Mouse (Mus musculus) limb, embryonic 13.5 days (tissue): ENCODE measurements around the gene Col4a1. TPM values are rescaled to one million over a fixed set of nuclear protein-coding genes. Genes with fewer than 3 reads are reported as not detected.

Experiments used
- ATAC-seq: fragments of 200-750 bp; cut with Nextera tagmentation; 2 replicates; pipeline ENCODE4 v1.8.0; 2017; ENCODE audit warnings: low read depth, moderate number of reproducible peaks, moderate TSS enrichment; ENCODE audit not compliant: low FRiP score
- H3K27ac ChIP-seq: fragments of 300-500 bp; sonication (generic); 2 replicates; pipeline ENCODE4 v1.5.1; 2015; ENCODE audit warnings: inconsistent platforms, mild to moderate bottlenecking, moderate library complexity
- H3K27me3 ChIP-seq: fragments of 300-500 bp; sonication (generic); 2 replicates; pipeline ENCODE4 v1.6.1; 2015; ENCODE audit warnings: mild to moderate bottlenecking, inconsistent platforms
- H3K36me3 ChIP-seq: fragments of 300-500 bp; sonication (generic); 2 replicates; pipeline ENCODE4 v1.6.1; 2015; ENCODE audit warnings: inconsistent platforms, mild to moderate bottlenecking, moderate library complexity
- H3K4me1 ChIP-seq: fragments of 300-500 bp; sonication (generic); 2 replicates; pipeline ENCODE4 v1.6.1; 2015; ENCODE audit warnings: inconsistent platforms
- H3K4me2 ChIP-seq: fragments of 300-500 bp; sonication (generic); replicated peaks from 2 replicates; pipeline ENCODE4 v1.6.1; 2015; ENCODE audit warnings: inconsistent platforms, mild to moderate bottlenecking, moderate library complexity
- H3K4me3 ChIP-seq: fragments of 300-500 bp; sonication (generic); 2 replicates; pipeline ENCODE4 v1.5.1; 2015; ENCODE audit warnings: moderate library complexity, mild to moderate bottlenecking, inconsistent platforms
- H3K9ac ChIP-seq: fragments of 300-500 bp; sonication (generic); 2 replicates; pipeline ENCODE4 v1.6.1; 2015; ENCODE audit warnings: mild to moderate bottlenecking, inconsistent platforms
- H3K9me3 ChIP-seq: fragments of 300-500 bp; sonication (generic); 2 replicates; pipeline ENCODE4 v1.6.1; 2016; ENCODE audit warnings: inconsistent platforms
- WGBS: fragments of 180-500 bp; shearing (Covaris S2); methylation state at CpG from one replicate; pipeline ENCODE4 v1.1.7; 2015; 5-methylcytosine and 5-hydroxymethylcytosine counted together
- polyA plus RNA-seq: library from polyadenylated mRNA; unstranded; fragments of >200 nt; fragmentation: Nextera tagmentation; extraction: Ambion mirVana; gene quantifications from 2 replicates; pipeline ENCODE4 v1.2.1, GENCODE M21; 2015

The Col4a1 gene
- polyA plus RNA-seq, 1 experiment from 2014 or later, result 115 TPM

DNA sequence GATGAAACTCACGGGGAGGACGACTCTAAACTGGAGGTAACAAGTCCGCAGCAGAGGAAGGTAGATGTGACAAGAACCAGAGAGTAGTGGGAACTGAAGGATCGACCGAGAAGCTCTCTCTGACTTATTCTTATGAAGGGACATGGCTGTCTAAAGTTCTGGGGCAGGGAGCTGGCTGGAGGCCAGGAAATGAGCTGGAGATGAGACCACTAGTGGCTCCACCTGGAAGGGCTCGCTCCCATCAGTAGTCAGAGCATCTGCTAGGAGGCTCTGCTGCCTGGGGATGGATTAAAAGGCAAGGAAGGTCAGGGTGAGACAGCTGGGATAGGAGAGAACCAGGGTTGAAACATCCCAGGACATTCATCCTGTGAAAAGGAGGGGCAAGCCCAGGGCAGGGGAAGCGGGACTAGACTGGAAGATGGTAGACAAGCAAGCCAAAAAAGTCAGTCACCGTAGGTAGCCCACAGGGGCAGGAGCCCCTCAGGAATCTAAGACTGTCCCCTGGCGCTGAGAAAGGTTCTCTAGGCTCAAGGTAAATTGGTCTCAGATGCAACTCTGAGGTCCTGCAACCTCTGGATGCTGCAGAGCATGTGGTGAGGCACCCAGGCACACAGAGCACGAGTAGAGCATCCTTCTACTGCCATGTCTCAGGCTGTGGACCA lies 16.2 kb downstream of the Col4a1 start:
- H3K9me3 ChIP-seq, result no peaks in the 10 kb centered on the region
- H3K27me3 ChIP-seq, result peaks cover 6% of the 10 kb centered on the region; the same call in 1 of the 2 replicates
- H3K4me2 ChIP-seq, result no peak overlapping the region
- H3K36me3 ChIP-seq, result no peaks in the 10 kb centered on the region
- no peak for ATAC-seq
- 85% methylated on average over 10 of the region's 10 CpGs for WGBS
- peaks cover 55% of the 10 kb centered on the region for H3K4me1 ChIP-seq
- H3K9ac ChIP-seq, result no peak overlapping the region
- no peak overlapping the region; the same call in 1 of the 2 replicates for H3K27ac ChIP-seq
- no peak overlapping the region for H3K4me3 ChIP-seq

DNA sequence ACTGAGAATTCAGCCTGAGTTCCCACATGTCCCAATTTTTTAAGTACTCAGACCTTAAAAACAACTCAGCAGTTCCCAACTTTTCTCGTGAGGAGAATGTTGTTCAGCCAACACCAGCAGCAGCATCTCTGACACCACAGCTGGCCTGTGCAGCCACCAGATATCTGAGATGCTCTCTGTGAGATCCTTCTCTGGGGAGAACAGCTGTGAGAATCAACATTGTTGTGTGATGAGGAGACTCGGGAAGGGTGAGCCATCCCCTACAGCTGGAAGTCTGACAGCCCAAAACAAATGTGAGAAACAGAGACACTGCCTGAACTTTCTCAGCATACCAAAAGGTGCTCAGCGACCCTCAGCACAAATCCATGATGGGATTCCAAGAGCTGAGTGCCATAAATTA lies 20.0 kb downstream of the Col4a1 start:
- 41% methylated on average over 3 of the region's 3 CpGs for WGBS
- peaks cover 51% of the 10 kb centered on the region for H3K4me1 ChIP-seq
- peak; percentile 41; the same call in 1 of the 2 replicates for ATAC-seq
- H3K27me3 ChIP-seq, result no peaks in the 10 kb centered on the region
- H3K9ac ChIP-seq, result no peak overlapping the region
- H3K9me3 ChIP-seq, result no peaks in the 10 kb centered on the region
- H3K36me3 ChIP-seq, result no peaks in the 10 kb centered on the region
- no peak overlapping the region for H3K4me3 ChIP-seq
- H3K4me2 ChIP-seq, result no peak overlapping the region
- H3K27ac ChIP-seq, result no peak overlapping the region

DNA sequence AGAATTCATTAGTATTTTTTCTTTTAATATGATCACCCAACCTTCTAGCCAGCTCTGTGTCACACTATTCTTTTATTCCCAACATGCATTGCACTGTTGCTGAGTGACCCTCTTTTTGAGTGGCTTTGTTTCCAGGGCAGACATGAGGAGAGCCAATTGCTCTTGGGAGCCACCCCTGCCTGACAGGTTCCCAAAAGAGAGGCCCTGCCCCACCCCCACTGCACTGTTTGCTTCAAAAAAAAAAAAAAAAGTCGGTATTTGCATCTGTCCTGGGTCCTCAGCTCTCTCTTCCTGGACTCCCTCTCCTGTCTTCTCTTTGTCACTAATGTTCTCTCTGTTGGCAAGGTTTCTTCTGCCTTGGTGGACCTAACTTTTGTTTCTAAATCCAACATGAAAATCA lies 22.1 kb downstream of the Col4a1 start:
- WGBS, result 11% methylated on average over 1 of the region's 1 CpGs
- Histone ChIP-seq H3K27me3 (no peaks in the 10 kb centered on the region), H3K9ac (no peak overlapping the region), H3K4me3 (no peak overlapping the region), H3K36me3 (no peaks in the 10 kb centered on the region), H3K4me1 (peaks cover 36% of the 10 kb centered on the region), H3K4me2 (no peak overlapping the region), H3K9me3 (no peaks in the 10 kb centered on the region), H3K27ac (peak overlapping the region; percentile 33; the same call in 1 of the 2 replicates)
- no peak for ATAC-seq

DNA sequence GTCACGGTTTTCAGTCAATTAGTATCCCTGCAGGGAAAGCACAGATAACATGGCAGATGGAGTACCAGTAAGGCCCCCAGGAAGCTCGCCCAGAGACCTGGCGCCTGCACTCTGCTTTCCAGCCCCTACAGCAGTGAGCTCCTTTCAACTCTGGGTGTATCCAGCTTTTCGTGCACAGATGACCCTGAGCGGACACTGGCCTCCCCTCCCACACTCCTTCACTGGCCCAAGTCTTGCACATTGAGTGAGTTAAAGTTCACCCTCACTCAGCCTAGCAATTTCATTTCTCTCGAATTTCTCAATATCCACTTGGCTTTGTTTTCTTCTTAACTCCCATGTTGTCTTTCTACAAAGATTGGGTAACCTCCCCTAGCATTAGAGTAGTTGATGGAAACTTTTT lies 24.3 kb downstream of the Col4a1 start:
- WGBS, result 81% methylated on average over 6 of the region's 6 CpGs
- Histone ChIP-seq H3K4me1 (peaks cover 49% of the 10 kb centered on the region), H3K27me3 (no peaks in the 10 kb centered on the region), H3K9me3 (no peaks in the 10 kb centered on the region), H3K4me2 (no peak overlapping the region), H3K4me3 (no peak overlapping the region), H3K27ac (no peak overlapping the region), H3K36me3 (no peaks in the 10 kb centered on the region), H3K9ac (no peak overlapping the region)
- ATAC-seq, result no peak

DNA sequence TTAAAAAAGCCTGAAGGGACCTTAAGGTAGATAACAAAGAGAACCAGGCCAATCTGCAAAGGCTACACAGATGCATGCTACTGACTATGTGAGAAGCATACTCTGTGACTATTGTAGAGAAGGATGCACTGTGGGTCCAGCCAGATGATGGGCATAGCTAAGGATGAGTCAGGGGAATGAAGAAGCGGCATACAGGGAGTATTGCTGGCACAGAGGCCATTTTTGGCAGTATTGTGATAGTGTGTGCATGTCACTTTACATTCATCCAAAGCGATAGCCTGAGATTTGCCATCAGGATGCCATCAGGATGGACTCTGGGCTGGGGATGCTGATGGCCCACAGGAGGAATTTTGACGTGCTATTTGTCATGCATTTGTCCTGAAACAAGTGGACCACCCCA lies 25.5 kb downstream of the Col4a1 start:
- peaks cover 51% of the 10 kb centered on the region for H3K4me1 ChIP-seq
- no peak for ATAC-seq
- no peaks in the 10 kb centered on the region for H3K36me3 ChIP-seq
- 76% methylated on average over 3 of the region's 3 CpGs for WGBS
- H3K9ac ChIP-seq, result no peak overlapping the region
- H3K27me3 ChIP-seq, result no peaks in the 10 kb centered on the region
- H3K4me2 ChIP-seq, result no peak overlapping the region
- no peaks in the 10 kb centered on the region for H3K9me3 ChIP-seq
- H3K27ac ChIP-seq, result no peak overlapping the region
- H3K4me3 ChIP-seq, result no peak overlapping the region

DNA sequence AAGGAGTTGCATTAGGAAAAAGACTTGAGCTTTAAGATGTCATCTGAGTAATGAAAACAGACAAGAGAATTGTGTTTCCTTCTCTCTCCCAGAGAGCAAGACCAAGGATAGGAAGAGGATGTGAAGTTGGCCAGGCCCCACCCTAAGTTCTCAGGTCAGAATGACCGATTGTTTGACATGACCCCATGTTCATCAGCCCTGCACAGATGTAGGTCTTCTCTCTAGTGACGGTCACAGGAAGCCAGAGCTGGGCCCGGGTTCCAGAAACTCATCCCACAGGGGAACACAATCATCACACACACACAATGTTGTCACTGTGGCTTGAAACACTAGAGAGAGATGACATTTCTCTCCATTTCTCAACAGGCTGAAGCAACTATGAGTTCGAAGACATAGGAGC lies 27.2 kb downstream of the Col4a1 start:
- no peak for ATAC-seq
- Histone ChIP-seq H3K4me3 (no peak overlapping the region), H3K4me1 (peaks cover 34% of the 10 kb centered on the region), H3K36me3 (0 out of 2 replicates have a peak, but pooled peaks cover 4% of the 10 kb centered on the region), H3K27ac (no peak overlapping the region), H3K9me3 (no peaks in the 10 kb centered on the region), H3K27me3 (no peaks in the 10 kb centered on the region), H3K9ac (no peak overlapping the region), H3K4me2 (no peak overlapping the region)
- WGBS, result 80% methylated on average over 4 of the region's 4 CpGs

DNA sequence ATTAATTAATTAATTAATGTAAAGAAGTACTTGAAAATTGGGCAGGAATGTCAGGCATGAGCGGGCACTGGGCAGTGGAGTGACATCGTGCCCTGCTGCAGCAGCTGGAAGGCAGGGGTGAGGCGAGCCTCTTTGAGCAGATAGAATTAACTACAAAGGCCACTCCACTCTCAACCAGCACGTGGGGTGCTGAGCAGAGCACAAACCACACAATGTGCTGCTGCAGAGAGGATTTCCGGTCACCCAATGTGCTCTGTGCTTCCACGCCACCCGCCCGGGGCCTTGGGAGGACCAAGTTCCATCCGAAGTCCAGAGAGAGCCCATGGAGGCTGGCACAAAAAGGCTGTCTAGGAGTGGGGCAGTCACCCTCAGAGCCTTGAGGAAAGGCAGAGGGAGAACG lies 29.4 kb downstream of the Col4a1 start:
- no peak overlapping the region for H3K4me2 ChIP-seq
- peaks cover 42% of the 10 kb centered on the region for H3K4me1 ChIP-seq
- no peaks in the 10 kb centered on the region for H3K27me3 ChIP-seq
- H3K9ac ChIP-seq, result no peak overlapping the region
- ATAC-seq, result no peak
- H3K4me3 ChIP-seq, result no peak overlapping the region
- 0 out of 2 replicates have a peak, but pooled peaks cover 4% of the 10 kb centered on the region for H3K36me3 ChIP-seq
- no peak overlapping the region for H3K27ac ChIP-seq
- 69% methylated on average over 10 of the region's 10 CpGs for WGBS
- H3K9me3 ChIP-seq, result no peaks in the 10 kb centered on the region

DNA sequence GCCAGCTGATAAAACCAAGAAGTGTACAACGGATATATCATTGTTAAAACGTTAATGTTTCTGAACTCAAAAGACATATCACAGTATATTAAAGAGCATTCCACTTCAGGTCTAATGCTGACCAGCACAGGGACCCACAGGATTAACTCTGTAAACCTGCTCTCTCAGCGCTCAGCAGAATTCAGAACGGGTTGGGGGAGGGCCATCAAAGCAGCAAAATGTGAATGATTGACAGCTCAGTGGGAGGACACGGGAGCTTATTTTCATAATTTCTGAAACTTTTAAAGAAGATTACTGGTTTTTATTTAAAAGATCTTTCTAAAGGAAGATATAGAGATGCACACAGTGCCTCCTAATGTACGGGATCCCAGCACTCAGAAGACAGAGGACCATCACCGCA lies 29.9 kb downstream of the Col4a1 start:
- Histone ChIP-seq H3K27ac (no peak overlapping the region), H3K4me2 (no peak overlapping the region), H3K9ac (no peak overlapping the region), H3K4me3 (no peak overlapping the region), H3K36me3 (0 out of 2 replicates have a peak, but pooled peaks cover 4% of the 10 kb centered on the region), H3K27me3 (no peaks in the 10 kb centered on the region), H3K4me1 (peaks cover 47% of the 10 kb centered on the region), H3K9me3 (no peaks in the 10 kb centered on the region)
- 82% methylated on average over 7 of the region's 7 CpGs for WGBS
- no peak for ATAC-seq

DNA sequence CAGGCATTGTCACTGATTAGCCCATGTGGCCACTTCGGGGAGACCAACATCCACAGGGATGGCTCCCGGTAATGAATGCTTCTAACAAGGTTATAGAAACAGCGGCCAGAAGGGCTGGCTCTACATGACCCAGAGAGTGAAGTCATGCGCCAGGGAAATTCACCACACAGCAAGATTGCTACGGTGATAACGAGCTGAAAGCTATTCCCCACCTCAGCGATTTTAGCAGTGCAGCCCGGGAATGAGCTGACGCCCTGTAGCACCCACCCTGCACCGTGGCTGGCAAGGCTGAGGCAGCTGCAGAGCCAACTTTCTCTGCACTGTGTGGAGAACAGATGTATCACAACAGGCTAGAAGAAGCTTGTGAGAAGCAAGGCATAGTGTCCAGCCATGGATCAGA lies 30.5 kb downstream of the Col4a1 start:
- 71% methylated on average over 10 of the region's 10 CpGs for WGBS
- Histone ChIP-seq H3K27me3 (no peaks in the 10 kb centered on the region), H3K36me3 (0 out of 2 replicates have a peak, but pooled peaks cover 4% of the 10 kb centered on the region), H3K4me3 (no peak overlapping the region), H3K27ac (no peak overlapping the region), H3K4me2 (no peak overlapping the region), H3K9ac (no peak overlapping the region), H3K4me1 (peaks cover 53% of the 10 kb centered on the region), H3K9me3 (no peaks in the 10 kb centered on the region)
- no peak for ATAC-seq

DNA sequence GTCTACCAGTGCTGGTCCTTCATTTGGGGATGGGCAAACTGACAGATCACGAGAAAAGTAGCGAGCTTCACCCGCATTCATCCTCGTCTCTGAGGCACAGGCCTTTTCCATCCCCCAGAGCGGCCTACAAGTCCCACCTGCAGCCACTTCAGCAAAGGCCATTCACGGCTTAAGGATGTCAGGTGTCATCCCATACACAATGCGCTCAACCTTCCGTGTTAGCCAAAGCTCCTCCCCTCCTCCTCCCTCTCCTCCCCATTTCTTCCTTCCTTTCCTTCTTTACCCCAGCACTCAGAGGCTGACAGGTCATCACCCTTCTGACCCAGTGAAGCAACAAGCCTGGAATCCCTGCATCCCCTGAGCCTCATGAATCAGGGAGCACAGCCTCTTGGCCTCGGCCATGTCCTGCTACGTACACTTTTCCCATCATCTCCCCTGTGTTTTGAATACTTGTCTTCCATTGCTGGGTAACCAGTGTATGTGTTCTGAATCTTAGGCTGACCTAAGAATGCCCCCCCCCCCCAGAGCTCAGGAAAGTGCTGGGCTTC lies 31.8 kb downstream of the Col4a1 start:
- peaks cover 57% of the 10 kb centered on the region for H3K4me1 ChIP-seq
- H3K4me2 ChIP-seq, result no peak overlapping the region

DNA sequence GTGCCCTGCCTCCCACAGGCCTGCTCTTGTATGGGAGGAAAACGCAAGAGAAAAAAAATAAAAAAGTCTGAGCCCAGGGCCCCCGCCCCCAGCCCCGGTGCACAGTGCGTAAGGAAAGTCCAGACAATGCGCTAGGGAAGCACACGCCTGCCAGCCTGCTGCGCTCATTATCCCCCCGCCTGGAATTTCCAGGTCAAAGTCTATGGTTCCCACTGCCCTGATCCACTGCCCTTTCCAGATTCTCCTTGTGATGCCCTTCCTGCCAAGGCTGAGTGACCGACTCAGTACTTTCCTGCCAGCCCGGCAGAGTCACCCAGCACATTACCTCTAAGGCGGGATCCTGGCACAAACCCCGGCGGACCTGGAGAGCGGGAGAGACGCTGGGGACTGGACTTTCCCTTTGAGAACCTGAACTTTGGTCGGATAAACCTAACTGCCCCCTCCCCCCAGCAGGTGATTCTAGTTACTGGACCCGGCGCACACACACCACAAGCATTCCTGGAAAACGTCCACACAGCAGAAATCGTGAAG lies 33.3 kb downstream of the Col4a1 start:
- 0 out of 2 replicates have a peak, but pooled peaks cover 4% of the 10 kb centered on the region for H3K36me3 ChIP-seq
- WGBS, result 41% methylated on average over 20 of the region's 20 CpGs

More for the DNA sequence above, 31.8 kb downstream of the Col4a1 start:
- H3K9me3 ChIP-seq, result no peaks in the 10 kb centered on the region
- no peak overlapping the region for H3K27ac ChIP-seq
- no peak for ATAC-seq
- H3K36me3 ChIP-seq, result 0 out of 2 replicates have a peak, but pooled peaks cover 4% of the 10 kb centered on the region
- no peak overlapping the region for H3K4me3 ChIP-seq
- H3K9ac ChIP-seq, result no peak overlapping the region
- 90% methylated on average over 10 of the region's 10 CpGs for WGBS
- H3K27me3 ChIP-seq, result no peaks in the 10 kb centered on the region

DNA sequence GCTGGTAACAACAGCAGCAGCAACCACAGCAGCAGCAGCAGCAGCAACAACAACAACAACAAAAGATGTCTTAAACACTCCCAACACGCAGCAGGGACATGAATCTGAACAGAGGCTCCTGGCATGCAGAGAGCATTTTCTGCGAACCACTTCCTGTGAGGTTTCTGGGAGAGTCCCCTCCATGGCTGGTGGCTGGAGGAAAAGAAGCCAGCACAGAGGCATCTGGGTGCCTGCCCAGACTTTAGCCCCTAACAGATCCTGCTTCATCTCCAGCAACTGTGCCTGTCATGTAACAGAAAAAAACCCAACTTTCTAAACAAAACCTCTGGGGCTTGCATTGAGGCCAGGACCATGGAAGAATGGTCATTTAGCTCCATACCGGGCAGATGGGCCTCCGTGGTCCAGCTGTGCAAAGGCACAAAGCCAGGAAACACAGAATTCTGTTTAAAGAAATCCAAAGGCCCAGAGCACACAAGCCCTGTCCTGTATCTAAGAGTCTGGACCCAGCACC lies 34.5 kb downstream of the Col4a1 start:
- H3K4me3 ChIP-seq, result no peak overlapping the region
- peak overlapping the region; percentile 6; the same call in 1 of the 2 replicates for H3K27ac ChIP-seq
- no peaks in the 10 kb centered on the region for H3K9me3 ChIP-seq
- H3K4me2 ChIP-seq, result no peak overlapping the region
- H3K9ac ChIP-seq, result no peak overlapping the region
- H3K27me3 ChIP-seq, result no peaks in the 10 kb centered on the region
- no peak for ATAC-seq
- H3K4me1 ChIP-seq, result peaks cover 52% of the 10 kb centered on the region
- WGBS, result 60% methylated on average over 4 of the region's 4 CpGs
- H3K36me3 ChIP-seq, result 0 out of 2 replicates have a peak, but pooled peaks cover 4% of the 10 kb centered on the region

More for the DNA sequence above, 33.3 kb downstream of the Col4a1 start:
- Histone ChIP-seq H3K27me3 (no peaks in the 10 kb centered on the region), H3K4me1 (peaks cover 56% of the 10 kb centered on the region), H3K9me3 (no peaks in the 10 kb centered on the region), H3K4me2 (peak overlapping the region; percentile 47), H3K27ac (no peak overlapping the region), H3K4me3 (peak overlapping the region; percentile 12; the same call in 1 of the 2 replicates), H3K9ac (no peak overlapping the region)
- ATAC-seq, result 0 out of 2 replicates have a peak, but pooled peaks have one; percentile 35
